Mouse (Mus musculus): ENCODE measurements at regions not wholly inside any gene's neighbourhood (a gene's known extent, or its start where the extent isn't known, plus 50 kb on each side); places are given as distances from the start of the nearest gene placed in this dataset.

GRCm38 (mm10) chr9:116228443-116228842, 53.3 kb upstream of the Tgfbr2 start:
- WGBS = 74% methylated on average over 9 of the region's 9 CpGs
- no peaks in the 10 kb centered on the region for H3K9me3 ChIP-seq
- no peaks in the 10 kb centered on the region for H3K27me3 ChIP-seq
- H3K27ac ChIP-seq = peak overlapping the region; percentile 53; the same call in 1 of the 2 replicates
- no peak overlapping the region for H3K9ac ChIP-seq
- ATAC-seq (ENCODE audit: low FRiP score) = no peak
- peaks cover 26% of the 10 kb centered on the region for H3K4me1 ChIP-seq (replicated peaks)
- no peaks in the 10 kb centered on the region for H3K36me3 ChIP-seq
- H3K4me3 ChIP-seq = no peak overlapping the region
- H3K4me2 ChIP-seq = no peak overlapping the region

- Histone ChIP-seq H3K4me3 (no peak overlapping the region), H3K4me1 (replicated peaks) (peaks cover 26% of the 10 kb centered on the region), H3K9me3 (no peaks in the 10 kb centered on the region), H3K27me3 (no peaks in the 10 kb centered on the region), H3K36me3 (no peaks in the 10 kb centered on the region), H3K9ac (no peak overlapping the region), H3K27ac (no peak overlapping the region), H3K4me2 (no peak overlapping the region)
- no peak for ATAC-seq (ENCODE audit: low FRiP score)
- 87% methylated on average over 7 of the region's 7 CpGs for WGBS
Measured at GRCm38 (mm10) chr9:116227738-116228137, 52.6 kb upstream of the Tgfbr2 start.

Measured in hindbrain, embryonic 13.5 days (tissue).